Mouse (Mus musculus) v-Abl transformed pro-B cells (cell line): Measurements from ENCODE around the gene Map3k7cl.

Source experiments
- in situ Hi-C, 2 experiments: fragments of 400-800 bp; cut with MboI; formaldehyde crosslinking; loops; one replicate each; pipeline ENCODE4 v1.15.1; 2025; ENCODE audit not compliant: unreplicated experiment in 2 of 2

Map3k7cl gene

GRCm38 (mm10) chr16:87552907-87553691 is at the start of gene Map3k7cl:
TSS of gene Map3k7cl (plus strand) at chr16:87553330.
- in situ Hi-C loops = no loop called here

DNA sequence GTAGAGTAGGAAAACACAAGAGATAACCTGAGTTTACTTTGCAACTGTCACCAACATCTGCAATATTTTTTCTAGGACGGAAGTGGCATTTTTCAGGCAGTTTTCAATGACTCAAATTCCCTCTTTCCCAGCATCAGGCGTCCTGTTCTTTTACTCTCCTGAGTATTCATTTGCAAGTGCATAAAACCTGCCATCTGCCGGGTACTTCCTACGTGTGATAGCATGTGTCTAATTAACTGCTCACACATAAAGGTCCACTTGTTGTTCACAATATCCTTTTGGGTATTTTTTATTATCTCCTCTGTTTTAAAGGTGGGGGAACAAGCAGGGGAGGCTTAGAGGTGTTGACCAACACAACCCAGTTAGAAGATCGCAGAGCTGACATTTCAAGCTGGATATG is 41.4 kb upstream of the Map3k7cl start:
- in situ Hi-C loops = loop anchor here (5.0 to 25.0 kb wide), 5 partner anchors 241 to 1699 kb away; partner anchors contain the start of genes Adamts1 (in 1 of the 2) and Krtap14 (in 1 of the 2)

DNA sequence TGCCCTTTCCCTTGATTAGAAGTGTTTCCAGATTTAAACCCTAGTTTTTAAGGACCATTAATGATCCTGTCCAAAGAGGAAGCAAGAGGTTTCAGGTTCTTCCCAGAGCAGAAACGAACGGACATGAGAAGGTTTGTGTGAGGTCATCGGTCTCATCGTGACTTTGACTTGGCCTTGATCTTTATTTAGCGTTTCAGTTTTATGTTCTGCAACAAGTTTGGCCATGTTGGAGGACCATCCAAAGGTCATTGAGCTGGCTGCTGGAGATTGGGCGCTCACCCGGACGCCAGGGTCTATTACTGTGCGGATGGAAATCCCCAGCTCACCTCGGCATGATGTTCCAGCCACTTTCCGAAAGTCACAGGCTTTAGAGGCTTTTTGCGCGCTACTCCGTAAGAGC is 40.8 kb upstream of the Map3k7cl start:
- in situ Hi-C loops = loop anchor here (5.0 to 25.0 kb wide), 5 partner anchors 240 to 1700 kb away; partner anchors contain the start of genes Adamts1 (in 1 of the 2) and Krtap14 (in 1 of the 2)

- in situ Hi-C loops = loop anchor here (25.0 kb wide), 3 partner anchors 688 to 1712 kb away; partner anchors contain the start of genes Adamts1 (in 1 of the 2) and Krtap14 (in 1 of the 2)
Measured at GRCm38 (mm10) chr16:87524228-87524627, 28.9 kb upstream of the Map3k7cl start.

- in situ Hi-C loops = no loop called here
Measured at GRCm38 (mm10) chr16:87527553-87528249, 25.4 kb upstream of the Map3k7cl start.

DNA sequence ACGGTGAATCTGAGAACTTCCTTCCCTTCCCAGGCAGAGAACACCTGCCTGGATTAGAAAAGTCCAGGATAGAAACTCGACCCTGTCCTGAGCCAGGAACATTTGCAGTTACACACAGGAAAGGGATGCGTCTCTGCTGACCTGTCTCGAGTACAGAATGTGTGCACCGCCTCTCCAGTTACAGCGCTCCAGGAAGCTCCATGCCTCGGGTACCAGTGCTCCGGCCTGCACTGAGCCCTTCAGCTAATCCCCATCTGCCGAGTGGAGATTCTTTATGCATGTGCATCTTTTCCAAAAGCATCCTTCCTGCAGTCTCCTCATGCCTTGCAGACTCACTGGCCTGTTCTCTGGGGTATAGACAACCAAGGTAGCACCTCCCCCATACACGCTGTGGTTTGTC is 24.4 kb upstream of the Map3k7cl start:
- in situ Hi-C loops = no loop called here

DNA sequence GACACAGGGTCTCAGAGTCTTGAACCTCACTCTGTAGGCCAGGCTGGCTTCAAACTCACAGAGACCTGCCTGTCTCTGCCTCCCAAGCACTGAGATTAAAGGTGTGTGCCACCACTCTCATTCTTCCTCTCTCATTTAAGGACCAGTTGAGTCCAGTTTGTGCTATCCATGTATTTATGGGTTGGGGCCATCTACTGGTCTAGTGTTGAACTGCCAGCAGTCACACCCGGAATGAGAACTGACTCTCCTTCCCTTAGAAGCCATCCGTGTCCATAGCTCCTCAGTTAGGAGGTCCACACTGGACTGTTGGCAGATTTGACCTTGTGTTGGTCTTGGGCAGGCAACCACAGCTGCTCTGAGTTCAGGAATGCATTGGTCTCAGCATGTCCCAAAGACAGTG is 4.8 kb upstream of the Map3k7cl start:
- in situ Hi-C loops = no loop called here

- in situ Hi-C loops = no loop called here
Measured at GRCm38 (mm10) chr16:87556320-87556719, 3.2 kb downstream of the Map3k7cl start.

GRCm38 (mm10) chr16:87561501-87561900 is 8.4 kb downstream of the Map3k7cl start:
- in situ Hi-C loops = no loop called here

GRCm38 (mm10) chr16:87563524-87563923 is 10.4 kb downstream of the Map3k7cl start:
- in situ Hi-C loops = no loop called here

DNA sequence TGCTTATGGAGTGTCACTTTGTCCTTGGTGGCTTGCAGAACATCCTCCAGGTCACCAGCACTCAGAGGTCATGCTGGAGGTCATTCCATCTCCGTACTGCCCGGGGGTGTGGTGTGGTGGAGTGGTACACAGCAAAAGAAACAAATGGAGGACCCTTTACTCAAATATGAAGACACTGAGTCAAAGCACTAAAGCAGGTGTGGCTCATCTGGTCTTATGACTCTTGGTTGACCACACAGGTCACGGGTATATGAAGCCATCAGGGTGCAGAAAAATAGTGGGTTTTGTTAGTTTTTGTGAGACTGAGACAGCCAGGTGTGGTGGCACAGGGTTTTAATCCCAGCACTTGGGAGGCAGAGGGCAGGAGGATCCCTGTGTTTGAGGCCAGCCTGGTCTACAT is 11.4 kb downstream of the Map3k7cl start:
- in situ Hi-C loops = no loop called here

GRCm38 (mm10) chr16:87567572-87567971 is 14.4 kb downstream of the Map3k7cl start:
- in situ Hi-C loops = no loop called here

- in situ Hi-C loops = no loop called here
Measured at GRCm38 (mm10) chr16:87568241-87568640, 15.1 kb downstream of the Map3k7cl start.

DNA sequence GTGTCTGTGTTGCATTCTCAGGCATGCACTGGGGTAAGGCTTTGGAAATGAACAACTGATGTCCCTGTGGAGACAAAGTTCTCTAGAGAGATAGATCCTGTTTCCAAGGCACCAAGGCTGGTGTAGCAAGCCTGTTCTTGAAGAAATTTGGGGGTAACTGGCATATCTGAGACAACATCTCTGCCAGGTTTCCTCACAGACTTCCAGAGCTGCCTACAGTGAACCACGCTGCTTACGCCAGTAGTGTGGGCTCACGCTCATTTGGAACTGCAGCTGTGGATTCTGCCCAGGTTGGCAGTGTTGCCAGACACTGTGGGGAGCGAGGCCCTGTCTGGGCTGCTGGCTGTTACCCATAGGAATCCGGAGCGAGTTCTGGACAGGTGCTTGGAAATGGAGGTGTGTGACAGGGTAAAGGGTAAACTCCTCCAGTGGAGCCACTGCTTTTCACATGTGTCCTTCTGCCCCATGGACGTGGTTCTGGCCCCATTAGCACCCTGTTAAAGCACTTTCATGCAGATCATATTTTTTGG is 16.5 kb downstream of the Map3k7cl start:
- in situ Hi-C loops = no loop called here

GRCm38 (mm10) chr16:87570334-87570733 is 17.2 kb downstream of the Map3k7cl start:
- in situ Hi-C loops = no loop called here

- in situ Hi-C loops = no loop called here
Measured at GRCm38 (mm10) chr16:87573409-87573808, 20.3 kb downstream of the Map3k7cl start.

- in situ Hi-C loops = no loop called here
Measured at GRCm38 (mm10) chr16:87574160-87574559, 21.0 kb downstream of the Map3k7cl start.

DNA sequence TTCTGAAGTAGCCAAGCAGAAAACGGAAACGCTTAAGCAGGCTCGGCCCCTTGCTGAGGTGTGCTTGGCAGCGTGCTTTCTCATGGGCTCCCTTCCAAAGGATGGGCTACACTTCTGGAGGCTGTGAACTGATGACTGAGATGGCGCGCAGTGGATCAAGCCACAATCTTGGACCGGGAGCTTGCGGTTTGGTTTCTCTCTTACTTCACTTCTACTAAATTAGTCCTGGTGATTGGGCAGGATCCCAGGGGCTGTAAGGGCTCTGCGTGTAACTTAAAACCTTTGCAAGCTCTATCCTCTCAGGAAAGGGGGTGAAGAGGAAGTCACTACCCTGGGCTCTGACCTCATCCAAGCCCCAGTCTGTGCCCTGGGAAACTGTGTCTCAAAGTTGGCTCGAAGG is 22.5 kb downstream of the Map3k7cl start:
- in situ Hi-C loops = no loop called here

DNA sequence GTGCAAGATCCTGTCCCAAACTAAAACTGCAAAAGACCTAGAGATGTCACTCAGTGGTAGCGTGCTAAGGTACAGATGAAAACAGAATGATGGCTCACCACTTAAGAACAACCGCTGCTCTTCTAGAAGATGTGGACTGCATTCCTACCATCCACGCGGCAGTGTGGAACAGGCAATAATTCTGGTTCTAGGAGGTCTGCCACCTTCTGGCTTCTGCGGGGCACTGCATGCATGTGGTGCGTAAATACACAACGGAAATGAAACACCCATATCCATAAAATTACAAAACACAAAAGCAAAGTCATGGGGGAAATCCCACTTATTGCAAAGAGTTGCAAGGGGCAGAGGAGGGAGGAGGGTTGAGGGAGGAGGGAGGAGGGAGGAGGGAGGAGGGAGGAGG is 25.8 kb downstream of the Map3k7cl start:
- in situ Hi-C loops = no loop called here

GRCm38 (mm10) chr16:87579462-87579861 is 26.3 kb downstream of the Map3k7cl start:
- in situ Hi-C loops = no loop called here

DNA sequence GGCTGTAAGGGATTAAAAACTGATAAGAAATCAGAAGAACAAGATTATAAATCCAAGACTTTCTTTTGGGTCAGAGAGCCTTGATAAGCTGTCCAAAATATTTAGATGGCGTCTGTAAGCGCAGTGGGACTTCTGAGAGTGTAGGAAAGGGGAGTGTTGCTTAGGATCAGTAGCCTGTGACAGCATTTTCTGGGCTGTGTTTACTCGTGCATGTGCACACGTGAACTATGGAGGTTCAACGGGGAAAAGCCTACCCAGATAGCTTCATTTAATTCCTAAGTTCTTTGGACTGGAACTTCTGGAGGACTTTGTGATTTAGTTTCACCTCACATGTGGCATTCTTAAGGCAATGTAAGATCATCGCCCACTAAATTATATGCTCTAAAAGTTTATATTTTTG is 29.6 kb downstream of the Map3k7cl start:
- in situ Hi-C loops = no loop called here
